Mouse (Mus musculus) MEL (cell line): ENCODE measurements around the gene Hsp90aa1. TPM values are rescaled to one million over a fixed set of nuclear protein-coding genes. Genes with fewer than 3 reads are reported as not detected.

Source experiments
- DNase-seq: peaks from one replicate; pipeline ENCODE4 v3.0.0; 2011; ENCODE audit warnings: low read depth, low spot score
- H3K27ac ChIP-seq: 2 replicates; pipeline ENCODE4 v1.5.1; 2012; ENCODE audit warnings: low read depth, mild to moderate bottlenecking, control low read depth, low read length, moderate library complexity; ENCODE audit not compliant: control insufficient read depth
- H3K27me3 ChIP-seq, 2 experiments: fragments of 150-350 bp in 1 of 2; sonication (generic) in 1 of 2; 2 replicates each; pipeline ENCODE4 v1.6.1; 2012; ENCODE audit warnings: low read length in 2 of 2, mild to moderate bottlenecking in 2 of 2, improper control_type of control experiment in 1 of 2, moderate library complexity in 1 of 2; ENCODE audit not compliant: insufficient read depth in 2 of 2, control insufficient read depth in 1 of 2
- H3K36me3 ChIP-seq, 2 experiments: 2 replicates each; pipeline ENCODE4 v1.6.1; 2012 to 2014; ENCODE audit warnings: low read length in 2 of 2, improper control_type of control experiment in 1 of 2, inconsistent platforms in 1 of 2, mild to moderate bottlenecking in 1 of 2; ENCODE audit not compliant: insufficient read depth in 2 of 2, control insufficient read depth in 1 of 2
- H3K4me1 ChIP-seq, 2 experiments: fragments of 150-350 bp in 1 of 2; sonication (generic) in 1 of 2; 2 replicates each; pipeline ENCODE4 v1.6.1; 2012; ENCODE audit warnings: low read length in 2 of 2, improper control_type of control experiment in 1 of 2, mild to moderate bottlenecking in 1 of 2; ENCODE audit not compliant: insufficient read depth in 2 of 2, control insufficient read depth in 1 of 2
- H3K4me3 ChIP-seq, 2 experiments: fragments of 150-350 bp in 1 of 2; sonication (generic) in 1 of 2; 2 replicates each; pipeline ENCODE4 v1.5.1; 2012; ENCODE audit warnings: low read depth in 2 of 2, low read length in 2 of 2, mild to moderate bottlenecking in 2 of 2, moderate library complexity in 2 of 2, control low read depth in 1 of 2, improper control_type of control experiment in 1 of 2; ENCODE audit not compliant: control insufficient read depth in 1 of 2, insufficient read depth in 1 of 2
- H3K79me2 ChIP-seq: 2 replicates; pipeline ENCODE4 v1.6.1; 2012; ENCODE audit warnings: mild to moderate bottlenecking, low read length, moderate library complexity; ENCODE audit not compliant: control insufficient read depth, poor library complexity, insufficient read depth
- H3K9ac ChIP-seq: 2 replicates; pipeline ENCODE4 v1.6.1; 2012; ENCODE audit warnings: low read depth, mild to moderate bottlenecking, control low read depth, low read length, moderate library complexity; ENCODE audit not compliant: control insufficient read depth, poor library complexity, severe bottlenecking
- H3K9me3 ChIP-seq: fragments of 150-350 bp; sonication (generic); replicated peaks from 2 replicates; pipeline ENCODE4 v1.6.1; 2012; ENCODE audit warnings: mild to moderate bottlenecking, low read length, improper control_type of control experiment, moderate library complexity; ENCODE audit not compliant: insufficient read depth
- BHLHE40 ChIP-seq: IDR thresholded peaks from 2 replicates; pipeline ENCODE4 v1.6.1; 2012; ENCODE audit warnings: low read depth, mild to moderate bottlenecking, inconsistent platforms, low read length, improper control_type of control experiment, borderline replicate concordance
- CHD1 ChIP-seq: IDR thresholded peaks from 2 replicates; pipeline ENCODE4 v1.6.1; 2012; ENCODE audit warnings: low read depth, mild to moderate bottlenecking, inconsistent platforms, low read length, improper control_type of control experiment
- CHD2 ChIP-seq: IDR thresholded peaks from 2 replicates; pipeline ENCODE4 v1.6.1; 2011; ENCODE audit warnings: low read length, improper control_type of control experiment
- CTCF ChIP-seq, 3 experiments: IDR thresholded peaks in 2 of 3; conservative IDR thresholded peaks in 1 of 3; 2 replicates each; pipeline ENCODE4 v1.5.1; 2011 to 2012; ENCODE audit warnings: low read length in 3 of 3, low read depth in 2 of 3, mild to moderate bottlenecking in 2 of 3, improper control_type of control experiment in 1 of 3, inconsistent platforms in 1 of 3, mixed read lengths in 1 of 3, moderate library complexity in 1 of 3; ENCODE audit not compliant: control insufficient read depth in 1 of 3, insufficient read depth in 1 of 3, poor library complexity in 1 of 3, severe bottlenecking in 1 of 3
- E2F4 ChIP-seq: IDR thresholded peaks from 2 replicates; pipeline ENCODE4 v1.6.1; 2011; ENCODE audit warnings: low read depth, low read length, improper control_type of control experiment, borderline replicate concordance
- ELF1 ChIP-seq: IDR thresholded peaks from 2 replicates; pipeline ENCODE4 v1.6.1; 2014; ENCODE audit warnings: low read depth, mild to moderate bottlenecking, inconsistent platforms, low read length, improper control_type of control experiment, moderate library complexity
- EP300 ChIP-seq, 2 experiments: IDR thresholded peaks; 2 replicates each; pipeline ENCODE4 v1.6.1; 2011; ENCODE audit warnings: improper control_type of control experiment in 2 of 2, low read length in 2 of 2, low read depth in 1 of 2, mild to moderate bottlenecking in 1 of 2
- ETS1 ChIP-seq: IDR thresholded peaks from 2 replicates; pipeline ENCODE4 v1.6.1; 2012; ENCODE audit warnings: low read depth, mild to moderate bottlenecking, inconsistent platforms, low read length, improper control_type of control experiment, moderate library complexity
- GATA1 ChIP-seq: IDR thresholded peaks from 2 replicates; pipeline ENCODE4 v1.6.1; 2011; ENCODE audit warnings: low read depth, low read length, improper control_type of control experiment
- HCFC1 ChIP-seq: IDR thresholded peaks from 2 replicates; pipeline ENCODE4 v1.6.1; 2012; ENCODE audit warnings: low read depth, mild to moderate bottlenecking, inconsistent platforms, low read length, improper control_type of control experiment, moderate library complexity
- JUND ChIP-seq: IDR thresholded peaks from 2 replicates; pipeline ENCODE4 v1.6.1; 2011; ENCODE audit warnings: low read depth, mild to moderate bottlenecking, improper control_type of control experiment, low read length
- KAT2A ChIP-seq: conservative IDR thresholded peaks from 2 replicates; pipeline ENCODE4 v1.6.1; 2012; ENCODE audit warnings: low read depth, low read length, improper control_type of control experiment, inconsistent platforms
- MAFK ChIP-seq: IDR thresholded peaks from 2 replicates; pipeline ENCODE4 v1.6.1; 2011; ENCODE audit warnings: low read depth, mild to moderate bottlenecking, low read length, improper control_type of control experiment, borderline replicate concordance
- MAX ChIP-seq: IDR thresholded peaks from 2 replicates; pipeline ENCODE4 v1.6.1; 2011; ENCODE audit warnings: low read length, improper control_type of control experiment
- MAZ ChIP-seq: IDR thresholded peaks from 2 replicates; pipeline ENCODE4 v1.6.1; 2012; ENCODE audit warnings: low read depth, mild to moderate bottlenecking, inconsistent platforms, low read length, improper control_type of control experiment
- MYB ChIP-seq: IDR thresholded peaks from 2 replicates; pipeline ENCODE4 v1.6.1; 2011; ENCODE audit warnings: mild to moderate bottlenecking, low read depth, low read length, improper control_type of control experiment
- MYC ChIP-seq: IDR thresholded peaks from 2 replicates; pipeline ENCODE4 v1.6.1; 2011; ENCODE audit warnings: low read depth, mild to moderate bottlenecking, low read length, improper control_type of control experiment, moderate library complexity
- NELFE ChIP-seq: IDR thresholded peaks from 2 replicates; pipeline ENCODE4 v1.6.1; 2011; ENCODE audit warnings: low read depth, low read length, improper control_type of control experiment
- NRF1 ChIP-seq: IDR thresholded peaks from 2 replicates; pipeline ENCODE4 v1.6.1; 2014; ENCODE audit warnings: low read depth, mild to moderate bottlenecking, inconsistent platforms, low read length, improper control_type of control experiment, moderate library complexity; ENCODE audit not compliant: poor library complexity, insufficient read depth, severe bottlenecking
- POLR2A ChIP-seq, 2 experiments: IDR thresholded peaks; 2 replicates each; pipeline ENCODE4 v1.6.1; 2011 to 2012; ENCODE audit warnings: low read length in 2 of 2, mild to moderate bottlenecking in 2 of 2, control low read depth in 1 of 2, improper control_type of control experiment in 1 of 2, low read depth in 1 of 2, moderate library complexity in 1 of 2; ENCODE audit not compliant: control insufficient read depth in 1 of 2, insufficient read depth in 1 of 2, poor library complexity in 1 of 2
- POLR2AphosphoS2 ChIP-seq: IDR thresholded peaks from 2 replicates; pipeline ENCODE4 v1.6.1; 2011; ENCODE audit warnings: low read length, improper control_type of control experiment
- POLR2AphosphoS5 ChIP-seq: IDR thresholded peaks from 2 replicates; pipeline ENCODE4 v1.6.1; 2012; ENCODE audit warnings: low read depth, borderline replicate concordance, mild to moderate bottlenecking, inconsistent platforms, low read length, moderate library complexity, mixed read lengths
- RCOR1 ChIP-seq: IDR thresholded peaks from 2 replicates; pipeline ENCODE4 v1.6.1; 2012; ENCODE audit warnings: low read depth, mild to moderate bottlenecking, inconsistent platforms, low read length, improper control_type of control experiment
- SIN3A ChIP-seq: IDR thresholded peaks from 2 replicates; pipeline ENCODE4 v1.6.1; 2012; ENCODE audit warnings: low read length, improper control_type of control experiment, inconsistent platforms
- SMC3 ChIP-seq: IDR thresholded peaks from 2 replicates; pipeline ENCODE4 v1.6.1; 2011; ENCODE audit warnings: low read depth, low read length, improper control_type of control experiment
- TBP ChIP-seq: IDR thresholded peaks from 2 replicates; pipeline ENCODE4 v1.8.0; 2011; ENCODE audit warnings: low read depth, low read length, improper control_type of control experiment
- TCF12 ChIP-seq: IDR thresholded peaks from 2 replicates; pipeline ENCODE4 v1.6.1; 2014; ENCODE audit warnings: low read depth, mild to moderate bottlenecking, inconsistent platforms, low read length, improper control_type of control experiment, moderate library complexity
- UBTF ChIP-seq: IDR thresholded peaks from 2 replicates; pipeline ENCODE4 v1.6.1; 2012; ENCODE audit warnings: low read depth, mild to moderate bottlenecking, inconsistent platforms, low read length, improper control_type of control experiment, moderate library complexity, borderline replicate concordance; ENCODE audit not compliant: insufficient read depth
- USF2 ChIP-seq, 2 experiments: IDR thresholded peaks; 2 replicates each; pipeline ENCODE4 v1.6.1; 2011 to 2012; ENCODE audit warnings: improper control_type of control experiment in 2 of 2, low read length in 2 of 2, borderline replicate concordance in 1 of 2, inconsistent platforms in 1 of 2, low read depth in 1 of 2, mild to moderate bottlenecking in 1 of 2; ENCODE audit not compliant: insufficient read depth in 1 of 2
- ZC3H11A ChIP-seq: IDR thresholded peaks from 2 replicates; pipeline ENCODE4 v1.6.1; 2012; ENCODE audit warnings: low read depth, mild to moderate bottlenecking, inconsistent platforms, low read length, improper control_type of control experiment
- ZMIZ1 ChIP-seq: IDR thresholded peaks from 2 replicates; pipeline ENCODE4 v1.6.1; 2012; ENCODE audit warnings: low read depth, mild to moderate bottlenecking, inconsistent platforms, low read length, improper control_type of control experiment, moderate library complexity
- ZNF384 ChIP-seq: IDR thresholded peaks from 2 replicates; pipeline ENCODE4 v1.6.1; 2012; ENCODE audit warnings: low read depth, mild to moderate bottlenecking, inconsistent platforms, low read length, improper control_type of control experiment
- polyA plus RNA-seq, 2 experiments: library from polyadenylated mRNA; stranded (reverse) in 1 of 2; unstranded in 1 of 2; fragments of >175 nt in 1 of 2; fragments of >200 nt in 1 of 2; gene quantifications; 2 replicates each; pipeline versions ENCODE4 v1.2.1 to v1.2.4; 2012; ENCODE audit warnings: low replicate concordance in 2 of 2, low read depth in 1 of 2; ENCODE audit not compliant: insufficient read length in 2 of 2, insufficient read depth in 1 of 2, missing spikeins in 1 of 2
- total RNA-seq: library from RNA; depleted of rRNA; stranded (reverse); fragments of 300-350 nt; gene quantifications from 2 replicates; pipeline ENCODE4 v1.2.3, GENCODE M21; 2012

The Hsp90aa1 gene
- total and polyA plus RNA-seq, 3 experiments, result 913 to 1,509 (median 1,471) TPM

- TF ChIP-seq SMC3, result 0 out of 2 replicates have a peak, but pooled peaks have one; percentile 3
- peak; percentile 58; the same call in 1 of the 2 replicates for TF ChIP-seq POLR2AphosphoS2
- no peak; the same call in 1 of the 2 replicates for TF ChIP-seq BHLHE40
- no peak for TF ChIP-seq UBTF
- no peak for TF ChIP-seq USF2 (IDR thresholded peaks at IDR 0.05; ENCODE audit: borderline replicate concordance in 1 of 2, insufficient read depth in 1 of 2, low read depth in 1 of 2, low read length in 2 of 2)
- TF ChIP-seq HCFC1, result no peak; the same call in 1 of the 2 replicates
- no peak for TF ChIP-seq MYB
- no peak; the same call in 1 of the 2 replicates for TF ChIP-seq RCOR1
- TF ChIP-seq MAZ, result peak; percentile 28; the same call in 1 of the 2 replicates
- TF ChIP-seq, all 39 proteins: peak for 17
Observed at GRCm38 (mm10) chr12:110696975-110697400, 5.5 kb downstream of the Hsp90aa1 start (continued).

- Histone ChIP-seq H3K36me3 (peaks cover 14 to 49% of the 10 kb centered on the region in 2 experiments), H3K4me1 (peaks cover 6 to 35% of the 10 kb centered on the region in 2 experiments), H3K27ac (peak overlapping the region; percentile 99), H3K79me2 (peaks cover 35% of the 10 kb centered on the region), H3K4me3 (peak overlapping the region; percentile 63 to 82), H3K9ac (peak overlapping the region; percentile 100), H3K27me3 (no peaks in the 10 kb centered on the region), H3K9me3 (no peaks in the 10 kb centered on the region)
- peak; percentile 96 for DNase-seq
- TF ChIP-seq CTCF (IDR thresholded peaks at IDR 0.05 in 2 of 3, conservative IDR thresholded peaks at IDR 0.05 in 1 of 3; ENCODE audit: control insufficient read depth in 1 of 3, insufficient read depth in 1 of 3, low read depth in 2 of 3, low read length in 3 of 3, poor library complexity in 1 of 3, severe bottlenecking in 1 of 3) (no peak), GATA1 (no peak), MYC (no peak), POLR2AphosphoS5 (peak; percentile 96; the same call in 1 of the 2 replicates), ELF1 (peak; percentile 81), E2F4 (peak; percentile 81; the same call in 1 of the 2 replicates), MAZ (peak; percentile 78; the same call in 1 of the 2 replicates), SIN3A (peak; percentile 68), MAX (no peak), NELFE (peak; percentile 100), CHD2 (no peak), ZMIZ1 (peak; percentile 99), ETS1 (0 out of 2 replicates have a peak, but pooled peaks have one; percentile 50), TBP (peak; percentile 98), ZNF384 (no peak), BHLHE40 (peak; percentile 39; the same call in 1 of the 2 replicates), CHD1 (no peak), TCF12 (peak; percentile 60), USF2 (IDR thresholded peaks at IDR 0.05; ENCODE audit: borderline replicate concordance in 1 of 2, insufficient read depth in 1 of 2, low read depth in 1 of 2, low read length in 2 of 2) (no peak), NRF1 (peak; percentile 97), ZC3H11A (no peak), JUND (no peak), KAT2A (no peak; the same call in 1 of the 2 replicates), MYB (peak; percentile 81; the same call in 1 of the 2 replicates), POLR2A (IDR thresholded peaks at IDR 0.05; ENCODE audit: control insufficient read depth in 1 of 2, insufficient read depth in 1 of 2, low read depth in 1 of 2, low read length in 2 of 2, poor library complexity in 1 of 2) (peak; percentile 97 to 100), RCOR1 (no peak), EP300 (IDR thresholded peaks at IDR 0.05; ENCODE audit: low read depth in 1 of 2, low read length in 2 of 2) (peak in 1 of 2 experiments; percentile 65; a peak in 2 of 4 replicates), MAFK (no peak)
Observed at GRCm38 (mm10) chr12:110696173-110696974, 6.2 kb downstream of the Hsp90aa1 start.
